Comparison of ENCODE assay signal across 22 mouse cellular contexts in the genomic region with DNA sequence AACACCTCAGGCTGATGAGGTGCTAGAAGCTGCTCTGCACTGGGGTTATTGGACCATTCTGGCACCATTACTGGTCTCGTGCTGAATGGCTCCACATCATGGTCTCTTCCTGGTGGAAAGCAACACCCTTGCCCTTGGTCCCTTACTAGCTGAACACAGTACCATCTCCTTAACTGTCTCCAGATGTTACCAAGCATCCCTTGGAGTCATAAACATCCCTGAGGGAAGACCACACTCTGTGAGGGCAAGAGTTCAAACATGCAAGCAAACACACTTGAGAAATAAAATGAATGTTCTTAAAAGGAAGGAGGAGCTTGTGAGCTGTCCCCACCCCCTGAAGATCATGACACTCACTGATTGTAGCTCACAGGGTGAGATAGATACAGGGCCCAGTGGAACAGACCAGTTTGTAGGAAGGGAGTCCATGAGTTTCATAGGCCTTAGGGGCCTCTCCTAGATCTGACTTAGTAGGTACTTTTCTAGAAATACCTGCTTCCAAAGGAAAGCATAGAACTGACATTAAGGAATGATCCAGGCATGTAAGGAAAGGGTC.
DNase-seq lines count a peak whose midpoint lies in the region; ATAC-seq lines count a peak whose summit lies in the region.
"Had no signal": no experiment of that assay in that cellular context is flagged by ENCODE, and none has a peak within 500 bp of the region (broad histone marks: within the 10 kb centered on the region; RNA-seq: fewer than 3 reads in every experiment).

No protein-coding gene starts in this region.

- 0 out of 2 replicates have a peak overlapping the region, but pooled peaks have one; percentile 2 for H3K4me2 ChIP-seq in liver, embryonic 13.5 days
- H3K4me2 ChIP-seq in liver, embryonic 16.5 days (ENCODE audit: low read depth, low read length) = no peak overlapping the region
- H3K4me2 ChIP-seq: embryonic facial prominence, embryonic 15.5 days; forebrain, embryonic 12.5 days; limb, embryonic 15.5 days; midbrain, embryonic 12.5 days; neural tube, embryonic 13.5 days; stomach, embryonic 15.5 days had no signal

- H3K4me3 ChIP-seq in heart, embryonic 10.5 days = no peak overlapping the region
- H3K4me3 ChIP-seq in liver, embryonic 13.5 days (replicated peaks) = no peak overlapping the region
- no peak overlapping the region for H3K4me3 ChIP-seq in liver, embryonic 16.5 days (ENCODE audit: low read depth, low read length)
- H3K4me3 ChIP-seq: embryonic facial prominence, embryonic 15.5 days; forebrain, embryonic 12.5 days; limb, embryonic 15.5 days; midbrain, embryonic 12.5 days; neural tube, embryonic 13.5 days; stomach, embryonic 15.5 days had no signal

- peaks cover 46% of the 10 kb centered on the region for H3K4me1 ChIP-seq in heart, embryonic 10.5 days
- H3K4me1 ChIP-seq in liver, embryonic 13.5 days (replicated peaks) = peaks cover 31% of the 10 kb centered on the region
- peaks cover 16% of the 10 kb centered on the region for H3K4me1 ChIP-seq in liver, embryonic 16.5 days (ENCODE audit: control insufficient read depth, low read depth, low read length)

- ATAC-seq in liver, embryonic 13.5 days (ENCODE audit: low read depth) = peak; percentile 56
- peak; percentile 44; the same call in 1 of the 2 replicates for ATAC-seq in liver, embryonic 16.5 days (ENCODE audit: low read depth)
- ATAC-seq: hindbrain, postnatal 0 days had no signal

- no peaks in the 10 kb centered on the region for H3K9me3 ChIP-seq in heart, embryonic 10.5 days
- H3K9me3 ChIP-seq in liver, embryonic 13.5 days (replicated peaks) = no peaks in the 10 kb centered on the region
- H3K9me3 ChIP-seq in liver, embryonic 16.5 days (replicated peaks; ENCODE audit: control insufficient read depth, low read length) = no peaks in the 10 kb centered on the region
- H3K9me3 ChIP-seq: embryonic facial prominence, embryonic 15.5 days; forebrain, embryonic 12.5 days; limb, embryonic 15.5 days; midbrain, embryonic 12.5 days; neural tube, embryonic 13.5 days; stomach, embryonic 15.5 days had no signal

- H3K9ac ChIP-seq in liver, embryonic 13.5 days = peak overlapping the region; percentile 16; the same call in 1 of the 2 replicates
- H3K9ac ChIP-seq in liver, embryonic 16.5 days (ENCODE audit: low read depth, low read length) = no peak overlapping the region
- H3K9ac ChIP-seq: embryonic facial prominence, embryonic 15.5 days; forebrain, embryonic 12.5 days; limb, embryonic 15.5 days; midbrain, embryonic 12.5 days; neural tube, embryonic 13.5 days; stomach, embryonic 15.5 days had no signal

- WGBS in heart, embryonic 10.5 days = 53% methylated on average over 1 of the region's 1 CpGs
- WGBS in liver, embryonic 13.5 days (ENCODE audit: insufficient replicate concordance) = 47% methylated on average over 1 of the region's 1 CpGs
- WGBS in liver, embryonic 16.5 days (ENCODE audit: insufficient replicate concordance) = 46% methylated on average over 1 of the region's 1 CpGs

- H3K36me3 ChIP-seq in heart, embryonic 10.5 days = no peaks in the 10 kb centered on the region
- H3K36me3 ChIP-seq in liver, embryonic 13.5 days = no peaks in the 10 kb centered on the region
- no peaks in the 10 kb centered on the region for H3K36me3 ChIP-seq in liver, embryonic 16.5 days (ENCODE audit: control insufficient read depth, insufficient read depth)
- H3K36me3 ChIP-seq: embryonic facial prominence, embryonic 15.5 days; forebrain, embryonic 12.5 days; limb, embryonic 15.5 days; midbrain, embryonic 12.5 days; neural tube, embryonic 13.5 days; stomach, embryonic 15.5 days had no signal

- no peak for DNase-seq in heart, embryonic 10.5 days (ENCODE audit: low spot score)
- no peak for DNase-seq in heart, postnatal 4 days
- no peak for DNase-seq in liver, embryonic 13.5 days
- DNase-seq in liver (no peak), NIH3T3 (ENCODE audit: low read depth) (peak; percentile 72)
- DNase-seq in adrenal gland, adult 2 months = no peak
- DNase-seq: cerebellum, adult 11 months; cerebellum, postnatal 36 days; gastrocnemius, postnatal 10 days; kidney, adult 8-10 months; kidney, postnatal 25 days; lung, postnatal 36 days; spleen, adult 18-20 months; thymus, adult 2 months had no signal

- H3K27ac ChIP-seq in heart, embryonic 10.5 days = peak overlapping the region; percentile 69; the same call in 1 of the 2 replicates
- H3K27ac ChIP-seq in liver, embryonic 13.5 days = peak overlapping the region; percentile 51
- H3K27ac ChIP-seq in liver, embryonic 16.5 days (ENCODE audit: low read length) = no peak overlapping the region; the same call in 1 of the 2 replicates
- H3K27ac ChIP-seq: embryonic facial prominence, embryonic 15.5 days; forebrain, embryonic 12.5 days; hindbrain, postnatal 0 days; limb, embryonic 15.5 days; midbrain, embryonic 12.5 days; neural tube, embryonic 13.5 days; stomach, embryonic 15.5 days had no signal

- no peaks in the 10 kb centered on the region for H3K27me3 ChIP-seq in heart, embryonic 10.5 days (ENCODE audit: insufficient read depth, poor library complexity, severe bottlenecking)
- no peaks in the 10 kb centered on the region for H3K27me3 ChIP-seq in liver, embryonic 13.5 days
- no peaks in the 10 kb centered on the region for H3K27me3 ChIP-seq in liver, embryonic 16.5 days (ENCODE audit: control insufficient read depth, insufficient read depth, low read depth, low read length)
- H3K27me3 ChIP-seq: embryonic facial prominence, embryonic 15.5 days; forebrain, embryonic 12.5 days; limb, embryonic 15.5 days; midbrain, embryonic 12.5 days; neural tube, embryonic 13.5 days; stomach, embryonic 15.5 days had no signal
